Mouse (Mus musculus): ENCODE results near the gene Ick.

The Ick gene

GRCm38 (mm10) chr9:78104973-78105372 is 4.0 kb upstream of the Ick start:
- DNase-seq (ENCODE audit: low spot score in 2 of 2) = no peak

GRCm38 (mm10) chr9:78105501-78105932 is 3.5 kb upstream of the Ick start:
- DNase-seq (ENCODE audit: low spot score in 2 of 2) = no peak

GRCm38 (mm10) chr9:78106821-78107220 is 2.2 kb upstream of the Ick start:
- no peak for DNase-seq (ENCODE audit: low spot score in 2 of 2)

- no peak for DNase-seq (ENCODE audit: low spot score in 2 of 2)
These were observed 1.4 kb upstream of the Ick start for GRCm38 (mm10) chr9:78107582-78107911.

GRCm38 (mm10) chr9:78107912-78108795 is 838 bp upstream of the Ick start:
- peak; percentile 21 to 65 for DNase-seq (ENCODE audit: low spot score in 2 of 2)

GRCm38 (mm10) chr9:78109656-78110055 is 664 bp downstream of the Ick start:
- DNase-seq (ENCODE audit: low spot score in 2 of 2) = no peak

GRCm38 (mm10) chr9:78111456-78111855 is 2.5 kb downstream of the Ick start:
- no peak for DNase-seq (ENCODE audit: low spot score in 2 of 2)

- peak; percentile 88 to 89 for DNase-seq (ENCODE audit: low spot score in 2 of 2)
These were observed 4.0 kb downstream of the Ick start for GRCm38 (mm10) chr9:78112770-78113537.

GRCm38 (mm10) chr9:78113538-78113885 is 4.5 kb downstream of the Ick start:
- DNase-seq (ENCODE audit: low spot score in 2 of 2) = no peak

- DNase-seq (ENCODE audit: low spot score in 2 of 2) = no peak
These were observed 6.8 kb downstream of the Ick start for GRCm38 (mm10) chr9:78115746-78116145.

- DNase-seq (ENCODE audit: low spot score in 2 of 2) = no peak
These were observed 8.7 kb downstream of the Ick start for GRCm38 (mm10) chr9:78117690-78118089.

- no peak for DNase-seq (ENCODE audit: low spot score in 2 of 2)
These were observed 12.4 kb downstream of the Ick start for GRCm38 (mm10) chr9:78121358-78121757.

- no peak for DNase-seq (ENCODE audit: low spot score in 2 of 2)
These were observed 13.0 kb downstream of the Ick start for GRCm38 (mm10) chr9:78121985-78122384.

- no peak for DNase-seq (ENCODE audit: low spot score in 2 of 2)
These were observed 14.1 kb downstream of the Ick start for GRCm38 (mm10) chr9:78122939-78123712.

- no peak for DNase-seq (ENCODE audit: low spot score in 2 of 2)
These were observed 15.3 kb downstream of the Ick start for GRCm38 (mm10) chr9:78124297-78124696.

GRCm38 (mm10) chr9:78126007-78126406 is 17.0 kb downstream of the Ick start:
- no peak for DNase-seq (ENCODE audit: low spot score in 2 of 2)

- DNase-seq (ENCODE audit: low spot score in 2 of 2) = no peak
These were observed 17.7 kb downstream of the Ick start for GRCm38 (mm10) chr9:78126643-78127042.

GRCm38 (mm10) chr9:78135658-78136057 is 26.7 kb downstream of the Ick start:
- DNase-seq (ENCODE audit: low spot score in 2 of 2) = no peak

- DNase-seq (ENCODE audit: low spot score in 2 of 2) = no peak
These were observed 29.2 kb downstream of the Ick start for GRCm38 (mm10) chr9:78138044-78138676.

GRCm38 (mm10) chr9:78139463-78139862 is 30.5 kb downstream of the Ick start:
- DNase-seq (ENCODE audit: low spot score in 2 of 2) = no peak

GRCm38 (mm10) chr9:78146099-78146498 is 37.1 kb downstream of the Ick start:
- no peak for DNase-seq (ENCODE audit: low spot score in 2 of 2)

- DNase-seq (ENCODE audit: low spot score in 2 of 2) = no peak
These were observed 37.6 kb downstream of the Ick start for GRCm38 (mm10) chr9:78146627-78147026.

Measured in frontal cortex, postnatal 25 days (tissue).